Mouse (Mus musculus) G1E (cell line): ENCODE measurements around the gene Eef1e1.

Experiments used
- CTCF ChIP-seq: IDR thresholded peaks from 2 replicates; pipeline ENCODE4 v1.5.1; 2012; ENCODE audit warnings: low read depth, low read length, inconsistent platforms, mixed read lengths
- GATA1 ChIP-seq: IDR thresholded peaks from 2 replicates; pipeline ENCODE4 v1.6.1; 2012; ENCODE audit warnings: borderline replicate concordance, low read length, inconsistent platforms, mixed read lengths

DNA sequence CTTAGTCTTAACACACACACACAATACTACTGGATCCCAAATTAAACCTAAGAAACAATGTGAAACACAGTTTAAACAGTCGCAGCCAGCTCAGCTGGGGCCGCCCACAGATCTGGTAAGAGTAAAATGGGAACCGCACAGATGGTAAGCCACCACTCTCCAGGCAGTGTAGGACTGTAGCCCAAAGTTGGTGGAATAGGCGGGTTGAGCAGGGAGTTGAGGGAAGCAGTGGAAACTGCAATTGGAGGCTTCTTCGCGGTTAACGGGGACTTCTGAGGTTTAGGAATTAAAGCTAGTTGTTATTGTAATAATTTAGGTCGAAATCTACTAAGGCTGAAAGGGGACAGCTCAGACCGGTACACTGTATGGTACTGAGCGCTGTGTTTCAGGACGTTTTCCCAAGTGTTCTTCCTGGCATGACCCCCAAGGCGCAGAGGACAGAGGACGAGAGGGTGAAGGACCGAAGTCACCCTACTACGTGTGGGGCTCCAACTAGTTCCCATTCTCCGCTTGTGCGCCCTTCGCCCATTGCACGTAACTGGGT is 24.5 kb downstream of the Eef1e1 start:
- no peak for TF ChIP-seq CTCF
- no peak for TF ChIP-seq GATA1
